Mouse (Mus musculus) cortical plate, adult 2 months (tissue): Measurements from ENCODE around the gene Rubcn.

Experiments
- CTCF ChIP-seq: fragments of 200-500 bp; IDR thresholded peaks from 2 replicates; pipeline ENCODE4 v1.5.1; 2011; ENCODE audit warnings: mild to moderate bottlenecking, control low read depth, low read length; ENCODE audit not compliant: insufficient read depth; ENCODE audit errors: extremely low read depth
- POLR2A ChIP-seq: fragments of 200-500 bp; IDR thresholded peaks from 2 replicates; pipeline ENCODE4 v1.6.1; 2011; ENCODE audit warnings: mild to moderate bottlenecking, low read length, control low read depth; ENCODE audit not compliant: insufficient read depth; ENCODE audit errors: extremely low read depth

DNA sequence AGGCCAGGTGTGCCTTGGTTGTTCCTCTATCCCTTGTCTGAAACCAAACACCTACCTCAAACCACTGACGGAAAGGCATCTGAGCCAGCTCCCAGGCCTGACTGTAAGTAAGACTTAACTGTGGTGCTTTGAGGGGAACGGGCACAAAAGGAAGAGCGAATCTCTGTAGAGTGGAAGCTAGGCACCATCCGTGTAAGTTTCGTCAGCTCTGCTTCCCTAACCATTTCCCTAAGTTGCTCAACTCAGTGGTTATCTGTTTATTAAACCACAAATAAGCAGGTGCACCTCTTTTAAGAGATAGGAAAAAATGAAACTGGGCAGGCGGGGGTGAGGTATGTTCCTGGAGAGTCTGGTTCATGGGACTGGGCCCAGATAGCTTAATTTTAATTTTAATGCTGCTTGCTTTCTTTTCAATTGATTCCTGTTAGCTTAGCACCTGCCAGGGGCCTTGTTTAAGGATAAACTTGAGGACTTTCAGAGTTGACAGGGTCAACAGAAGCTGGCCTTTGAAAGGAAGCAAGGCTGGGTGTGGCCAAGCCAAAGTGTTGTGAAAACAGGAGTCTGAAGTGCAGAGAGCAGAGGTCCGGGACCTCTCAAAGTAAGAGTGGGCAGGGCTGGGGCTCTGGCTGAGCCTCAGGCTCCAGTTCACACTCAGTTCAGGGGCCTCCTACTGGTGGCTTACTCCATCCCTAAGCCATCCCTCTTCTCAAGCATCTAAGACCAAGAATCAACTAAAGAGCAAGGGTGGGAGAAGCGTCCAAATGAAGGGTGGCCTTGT is 70.0 kb downstream of the Rubcn start:
- TF ChIP-seq CTCF, result no peak
- TF ChIP-seq POLR2A, result no peak
